Mouse (Mus musculus) ES-Bruce4 (cell line): ENCODE results near the gene Gabpa. TPM values are rescaled to one million over a fixed set of nuclear protein-coding genes. Genes with fewer than 3 reads are reported as not detected.

Experiments
- H3K27ac ChIP-seq: 2 replicates; pipeline ENCODE4 v1.5.1; 2012; ENCODE audit warnings: low read length, inconsistent platforms; ENCODE audit not compliant: insufficient read depth
- H3K27me3 ChIP-seq: 2 replicates; pipeline ENCODE4 v1.6.1; 2012; ENCODE audit warnings: mild to moderate bottlenecking, low read length, inconsistent platforms; ENCODE audit not compliant: control insufficient read depth, poor library complexity, insufficient read depth, severe bottlenecking
- H3K36me3 ChIP-seq: 2 replicates; pipeline ENCODE4 v1.6.1; 2012; ENCODE audit warnings: inconsistent platforms, mild to moderate bottlenecking, low read length, moderate library complexity; ENCODE audit not compliant: control insufficient read depth, poor library complexity, insufficient read depth, severe bottlenecking
- H3K4me1 ChIP-seq: one replicate; pipeline ENCODE4 v1.8.1; 2011; ENCODE audit warnings: low read length; ENCODE audit not compliant: control insufficient read depth, insufficient read depth
- H3K4me3 ChIP-seq: 2 replicates; pipeline ENCODE4 v1.5.1; 2011; ENCODE audit warnings: low read depth, mild to moderate bottlenecking, low read length
- H3K9ac ChIP-seq: 2 replicates; pipeline ENCODE4 v1.6.1; 2012; ENCODE audit warnings: low read depth, mild to moderate bottlenecking, inconsistent platforms; ENCODE audit not compliant: poor library complexity, severe bottlenecking
- H3K9me3 ChIP-seq: replicated peaks from 2 replicates; pipeline ENCODE4 v1.6.1; 2012; ENCODE audit warnings: mild to moderate bottlenecking, low read length, inconsistent platforms; ENCODE audit not compliant: control insufficient read depth, poor library complexity, insufficient read depth, severe bottlenecking
- CTCF ChIP-seq: IDR thresholded peaks from one replicate; pipeline ENCODE4 v1.8.1; 2011; ENCODE audit warnings: low read depth, low read length
- EP300 ChIP-seq: IDR thresholded peaks from 2 replicates; pipeline ENCODE4 v1.6.1; 2011; ENCODE audit warnings: low read depth, low read length; ENCODE audit not compliant: insufficient read depth
- POLR2A ChIP-seq: IDR thresholded peaks from one replicate; pipeline ENCODE4 v1.8.1; 2011; ENCODE audit warnings: low read length; ENCODE audit not compliant: insufficient read depth
- polyA plus RNA-seq: library from polyadenylated mRNA; stranded (reverse); fragments of >200 nt; gene quantifications from 2 replicates; pipeline ENCODE4 v1.2.4, GENCODE M21; 2011; ENCODE audit warnings: low read depth; ENCODE audit not compliant: missing spikeins, insufficient read depth, insufficient read length

Gene Gabpa
- polyA plus RNA-seq, 1 experiment = 127 TPM

GRCm38 (mm10) chr16:84800038-84800437, 34.7 kb upstream of the Gabpa start:
- no peak overlapping the region for H3K27ac ChIP-seq
- TF ChIP-seq EP300 (no peak), CTCF (no peak), POLR2A (no peak)
- no peaks in the 10 kb centered on the region for H3K27me3 ChIP-seq
- no peak overlapping the region for H3K9ac ChIP-seq
- H3K9me3 ChIP-seq = no peaks in the 10 kb centered on the region
- no peaks in the 10 kb centered on the region for H3K4me1 ChIP-seq
- no peak overlapping the region for H3K4me3 ChIP-seq
- H3K36me3 ChIP-seq = peaks cover 15% of the 10 kb centered on the region

- Histone ChIP-seq H3K4me1 (no peaks in the 10 kb centered on the region), H3K9ac (no peak overlapping the region), H3K4me3 (no peak overlapping the region), H3K36me3 (peaks cover 28% of the 10 kb centered on the region), H3K9me3 (peaks cover 6% of the 10 kb centered on the region; the same call in 1 of the 2 replicates), H3K27me3 (no peaks in the 10 kb centered on the region), H3K27ac (no peak overlapping the region)
- TF ChIP-seq EP300 = no peak
- TF ChIP-seq CTCF = no peak
- TF ChIP-seq POLR2A = no peak
Measured at GRCm38 (mm10) chr16:84802217-84802616, 32.5 kb upstream of the Gabpa start.

GRCm38 (mm10) chr16:84804866-84805265, 29.9 kb upstream of the Gabpa start:
- H3K27ac ChIP-seq = no peak overlapping the region
- peaks cover 6% of the 10 kb centered on the region; the same call in 1 of the 2 replicates for H3K9me3 ChIP-seq
- H3K4me1 ChIP-seq = no peaks in the 10 kb centered on the region
- H3K36me3 ChIP-seq = peaks cover 45% of the 10 kb centered on the region
- no peak overlapping the region for H3K9ac ChIP-seq
- no peaks in the 10 kb centered on the region for H3K27me3 ChIP-seq
- H3K4me3 ChIP-seq = no peak overlapping the region
- TF ChIP-seq EP300 (no peak), CTCF (no peak), POLR2A (no peak)

GRCm38 (mm10) chr16:84806175-84806574, 28.6 kb upstream of the Gabpa start:
- peaks cover 6% of the 10 kb centered on the region; the same call in 1 of the 2 replicates for H3K9me3 ChIP-seq
- no peak overlapping the region for H3K9ac ChIP-seq
- peaks cover 52% of the 10 kb centered on the region for H3K36me3 ChIP-seq
- no peak for TF ChIP-seq EP300
- no peak for TF ChIP-seq POLR2A
- TF ChIP-seq CTCF = no peak
- H3K4me1 ChIP-seq = no peaks in the 10 kb centered on the region
- H3K27ac ChIP-seq = no peak overlapping the region
- H3K27me3 ChIP-seq = no peaks in the 10 kb centered on the region
- no peak overlapping the region for H3K4me3 ChIP-seq

- Histone ChIP-seq H3K9ac (no peak overlapping the region), H3K27me3 (no peaks in the 10 kb centered on the region), H3K9me3 (peaks cover 6% of the 10 kb centered on the region; the same call in 1 of the 2 replicates), H3K4me1 (no peaks in the 10 kb centered on the region), H3K4me3 (no peak overlapping the region), H3K27ac (no peak overlapping the region), H3K36me3 (peaks cover 50% of the 10 kb centered on the region)
- TF ChIP-seq EP300 = no peak
- no peak for TF ChIP-seq CTCF
Measured at GRCm38 (mm10) chr16:84807874-84808273, 26.9 kb upstream of the Gabpa start.

- Histone ChIP-seq H3K27ac (no peak overlapping the region), H3K9ac (no peak overlapping the region), H3K27me3 (no peaks in the 10 kb centered on the region), H3K4me1 (no peaks in the 10 kb centered on the region), H3K36me3 (peaks cover 42% of the 10 kb centered on the region), H3K4me3 (no peak overlapping the region), H3K9me3 (peaks cover 6% of the 10 kb centered on the region; the same call in 1 of the 2 replicates)
- no peak for TF ChIP-seq CTCF
- TF ChIP-seq EP300 = no peak
- TF ChIP-seq POLR2A = no peak
Measured at GRCm38 (mm10) chr16:84810254-84810653, 24.5 kb upstream of the Gabpa start.

GRCm38 (mm10) chr16:84813852-84814251, 20.9 kb upstream of the Gabpa start:
- Histone ChIP-seq H3K36me3 (peaks cover 30% of the 10 kb centered on the region), H3K9ac (no peak overlapping the region)

More at GRCm38 (mm10) chr16:84813852-84814251, 20.9 kb upstream of the Gabpa start:
- H3K4me1 ChIP-seq = no peaks in the 10 kb centered on the region
- H3K27me3 ChIP-seq = no peaks in the 10 kb centered on the region
- no peaks in the 10 kb centered on the region for H3K9me3 ChIP-seq
- H3K4me3 ChIP-seq = no peak overlapping the region
- H3K27ac ChIP-seq = no peak overlapping the region
- TF ChIP-seq CTCF (no peak), EP300 (no peak)
